Mouse (Mus musculus) C2C12 (cell line): ENCODE measurements around the gene Palm3.

Experiments used
- CEBPB ChIP-seq: IDR thresholded peaks from one replicate; pipeline ENCODE4 v1.6.1; 2011; ENCODE audit warnings: low read depth, mild to moderate bottlenecking, control low read depth, moderate library complexity
- CTCF ChIP-seq: IDR thresholded peaks from one replicate; pipeline ENCODE4 v1.5.1; 2011; ENCODE audit not compliant: control insufficient read depth, insufficient read depth, insufficient read length
- FOSL1 ChIP-seq: IDR thresholded peaks from one replicate; pipeline ENCODE4 v1.8.0; 2011; ENCODE audit warnings: mild to moderate bottlenecking, low read length; ENCODE audit not compliant: poor library complexity, insufficient read depth, severe bottlenecking
- MAX ChIP-seq: IDR thresholded peaks from one replicate; pipeline ENCODE4 v1.6.1; 2011; ENCODE audit warnings: mild to moderate bottlenecking, control low read depth

DNA sequence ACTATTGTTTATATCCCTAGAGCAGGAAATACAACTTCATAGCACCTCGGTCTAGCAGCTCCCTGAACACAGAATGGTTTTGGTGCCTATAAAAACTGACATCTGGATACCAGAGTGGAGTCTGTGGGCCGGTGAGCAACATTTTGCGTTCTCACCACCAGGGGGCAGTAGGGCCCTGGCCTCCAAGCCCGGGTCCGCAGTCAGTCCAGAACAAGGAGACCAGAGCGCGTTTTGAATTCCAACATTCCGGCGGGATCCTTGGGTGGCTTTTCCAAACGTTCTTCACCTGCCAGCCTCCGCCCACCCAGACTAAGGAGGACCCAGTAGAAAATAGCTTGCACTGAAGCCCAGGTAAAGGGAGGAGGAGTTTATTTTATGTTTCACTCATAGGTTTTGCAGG, 11.4 kb upstream of the Palm3 start:
- TF ChIP-seq CTCF, result peak; percentile 78
- TF ChIP-seq MAX, result no peak
- TF ChIP-seq FOSL1, result no peak
- TF ChIP-seq CEBPB, result no peak
